Mouse (Mus musculus) frontal cortex, postnatal 36 days (tissue): ENCODE results near the gene Klhl36.

Source experiments
- DNase-seq, 2 experiments: peaks; one replicate each; pipeline ENCODE4 v3.0.0; 2022; ENCODE audit warnings: low spot score in 2 of 2

Gene Klhl36

DNA sequence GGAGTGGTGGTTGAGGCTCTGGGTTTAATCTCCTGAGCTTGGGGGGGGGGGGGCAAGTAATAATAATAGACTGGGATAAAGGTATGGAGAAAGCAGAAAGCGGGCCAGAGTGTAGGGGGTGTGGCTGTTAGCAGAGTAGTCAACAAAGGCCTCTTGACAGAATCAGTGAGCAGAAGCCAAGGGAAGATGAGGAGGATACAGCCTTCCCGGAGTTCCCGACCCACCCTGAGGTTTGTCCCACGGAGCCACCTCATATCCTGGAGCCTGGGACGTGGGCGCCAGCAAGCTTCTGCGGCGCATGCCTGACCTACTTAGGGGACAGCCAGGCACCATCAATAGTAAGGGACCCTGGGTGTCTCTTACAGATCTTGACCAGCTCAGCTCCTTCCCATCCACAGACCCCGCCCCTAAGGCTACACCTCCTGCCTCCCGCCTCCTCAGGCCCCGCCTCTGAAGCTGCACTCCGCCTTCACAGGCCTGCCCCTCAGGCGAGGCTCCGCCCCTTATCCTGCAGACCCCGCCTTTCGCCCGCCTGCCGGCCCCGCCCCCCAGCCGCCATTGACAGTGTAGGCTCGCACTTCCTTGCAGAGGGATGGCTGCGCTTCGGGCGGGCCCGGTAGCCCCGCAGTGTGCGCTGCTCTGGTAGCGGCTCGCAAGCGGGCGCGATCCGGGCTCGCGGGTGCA is at the start of gene Klhl36:
Gene Klhl36 (plus strand): TSS at position 561 of the 684 bp plus-strand sequence.
- peak; percentile 95 to 96 for DNase-seq

DNA sequence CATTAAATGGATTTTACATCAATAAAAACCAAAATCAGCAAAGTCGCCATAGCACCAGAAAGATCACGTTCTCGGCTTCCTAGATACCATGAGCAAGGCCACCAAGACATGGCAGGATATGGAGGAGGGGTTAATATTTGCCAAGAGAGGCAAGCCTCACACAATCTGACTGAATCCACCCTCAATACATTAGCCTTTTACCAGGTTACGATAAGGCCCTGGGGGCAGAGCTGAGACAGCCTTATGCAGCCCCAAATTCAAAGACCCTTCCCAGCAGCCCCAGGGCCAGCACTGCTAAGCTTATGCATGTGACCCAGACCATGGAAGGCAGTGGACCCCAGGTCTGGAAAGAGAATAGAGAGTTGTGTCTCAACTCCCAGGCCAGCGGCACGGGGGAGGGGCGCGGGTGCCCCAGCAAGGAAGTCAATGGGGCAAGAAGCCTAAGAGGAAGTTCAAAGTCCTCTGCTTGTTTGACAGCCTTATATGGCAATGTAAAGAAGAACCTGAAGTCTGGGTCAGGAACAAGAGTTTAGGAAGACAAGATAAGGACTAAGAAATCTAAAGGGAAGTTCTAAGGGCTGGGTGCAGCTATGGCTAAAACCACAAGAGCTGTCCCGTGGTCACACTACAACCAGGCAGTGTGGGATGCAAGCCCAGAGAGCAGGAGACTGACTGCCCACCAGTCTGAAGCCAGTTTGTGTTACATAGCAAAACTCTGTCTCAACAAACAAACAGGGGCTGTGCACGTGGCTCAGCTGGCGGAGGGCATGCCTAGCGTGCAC is 49.2 kb upstream of the Klhl36 start:
- no peak for DNase-seq

DNA sequence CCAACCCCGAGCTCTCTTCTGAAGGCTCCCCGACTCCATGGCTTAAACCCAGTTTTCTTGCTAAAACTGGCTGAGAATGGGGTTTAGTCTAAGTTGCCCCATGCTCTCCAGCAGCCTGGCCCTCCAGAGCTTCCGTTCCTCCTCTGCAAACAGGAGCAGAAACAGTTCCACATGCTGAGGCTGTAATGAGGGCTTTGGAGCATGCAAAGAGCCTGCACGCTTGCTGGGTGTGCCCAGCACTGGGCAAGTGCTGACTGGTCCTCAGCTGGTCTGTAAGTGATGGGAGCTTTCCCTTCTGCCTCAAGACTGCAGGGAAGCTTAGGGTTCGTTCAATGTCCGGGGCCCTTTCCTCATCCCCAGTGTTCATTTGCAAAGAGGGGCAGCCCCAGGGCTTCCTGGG is 45.8 kb upstream of the Klhl36 start:
- no peak for DNase-seq

DNA sequence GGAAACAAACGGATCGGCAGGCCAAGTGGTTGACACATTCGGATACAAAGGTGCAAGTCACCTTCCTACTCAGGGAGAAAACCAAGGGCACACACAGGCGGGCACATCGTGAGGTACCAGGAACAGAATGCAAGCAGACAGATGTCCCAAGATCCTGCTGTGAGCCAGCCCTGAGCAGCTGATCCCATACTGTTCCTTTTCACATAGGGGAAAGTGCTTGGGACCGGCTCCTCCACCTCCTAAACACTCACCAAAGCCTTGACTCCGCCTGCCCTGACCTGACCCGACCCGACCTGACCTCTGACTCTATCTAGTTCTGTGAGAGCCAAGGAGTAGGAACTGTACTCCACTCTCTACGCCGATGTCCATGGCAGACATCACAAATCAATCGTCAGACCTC is 44.6 kb upstream of the Klhl36 start:
- no peak for DNase-seq

DNA sequence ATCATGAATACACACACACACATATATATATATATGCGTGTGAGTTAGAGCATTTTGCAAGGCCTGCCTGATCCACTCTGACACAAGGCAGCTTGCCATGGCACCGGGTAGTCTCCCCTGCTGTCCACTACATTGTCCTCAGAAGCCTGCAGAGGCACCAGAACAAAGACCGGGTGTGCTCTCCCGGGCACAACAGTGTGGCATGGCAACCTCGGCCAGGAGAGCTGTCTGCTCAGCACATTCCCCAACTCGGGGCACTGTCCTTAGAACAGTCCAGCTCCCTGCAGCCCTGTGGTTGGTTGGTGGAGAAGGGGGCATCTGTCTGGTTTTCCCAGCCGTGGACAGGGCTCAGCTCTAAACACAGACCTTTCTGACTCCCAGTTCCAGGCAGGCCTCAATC is 42.8 kb upstream of the Klhl36 start:
- DNase-seq: no peak

DNA sequence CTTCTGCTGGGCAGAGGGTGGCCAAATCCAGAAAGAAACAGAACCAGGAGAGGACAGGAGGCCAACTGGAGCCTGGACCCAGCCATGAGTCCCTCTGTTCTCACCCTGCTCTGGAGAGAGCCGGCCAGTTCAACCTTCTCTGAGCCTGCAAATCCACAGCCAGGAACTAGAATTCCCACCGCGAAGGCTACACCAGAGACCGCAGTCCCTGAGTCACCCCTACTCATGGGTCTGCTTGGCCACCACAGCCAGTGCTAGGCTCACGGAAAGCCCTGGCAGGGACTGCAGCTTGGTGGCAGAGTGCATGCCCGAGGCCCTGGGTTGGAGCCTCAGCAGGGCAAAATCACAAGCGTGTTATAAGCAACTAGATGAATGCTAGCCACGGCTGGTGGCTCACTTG is 42.1 kb upstream of the Klhl36 start:
- DNase-seq: no peak

DNA sequence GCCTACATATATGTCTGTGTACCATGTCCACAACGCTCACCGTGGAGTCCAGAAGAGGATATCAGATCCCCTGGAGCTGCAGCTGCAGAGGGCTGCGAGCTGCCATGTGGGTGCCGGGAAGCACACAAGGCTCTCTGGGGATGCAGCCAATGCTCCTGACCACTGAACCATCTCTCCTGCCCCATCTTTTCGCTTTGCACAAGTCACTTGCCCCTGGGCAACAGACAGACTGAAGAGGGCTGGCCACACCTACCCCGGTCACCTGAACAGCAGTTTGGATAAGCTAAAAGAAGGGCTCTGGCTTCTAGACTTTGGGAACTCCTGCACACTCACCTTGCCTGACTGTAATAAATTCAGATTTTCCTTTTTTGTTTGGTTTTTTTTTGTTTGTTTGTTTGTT is 40.4 kb upstream of the Klhl36 start:
- DNase-seq: no peak

DNA sequence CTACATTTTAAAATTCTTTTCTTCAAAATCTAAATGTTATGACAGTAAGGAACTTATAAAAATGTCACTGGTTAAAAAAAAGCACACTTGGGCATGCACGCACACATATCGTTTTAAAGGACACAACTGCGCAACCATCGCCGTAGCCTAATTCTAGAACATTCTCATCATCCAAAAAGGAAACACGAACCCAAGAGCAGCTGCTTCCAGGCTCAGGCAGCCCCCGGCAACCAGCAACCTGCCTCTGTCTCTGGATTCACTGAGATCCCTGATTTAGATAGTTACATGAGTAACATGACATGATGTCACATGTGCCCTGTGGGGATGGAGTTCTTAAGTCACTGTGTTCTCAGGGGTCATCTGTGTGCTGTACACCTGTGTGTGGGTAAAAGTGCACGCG is 38.8 kb upstream of the Klhl36 start:
- DNase-seq: no peak

DNA sequence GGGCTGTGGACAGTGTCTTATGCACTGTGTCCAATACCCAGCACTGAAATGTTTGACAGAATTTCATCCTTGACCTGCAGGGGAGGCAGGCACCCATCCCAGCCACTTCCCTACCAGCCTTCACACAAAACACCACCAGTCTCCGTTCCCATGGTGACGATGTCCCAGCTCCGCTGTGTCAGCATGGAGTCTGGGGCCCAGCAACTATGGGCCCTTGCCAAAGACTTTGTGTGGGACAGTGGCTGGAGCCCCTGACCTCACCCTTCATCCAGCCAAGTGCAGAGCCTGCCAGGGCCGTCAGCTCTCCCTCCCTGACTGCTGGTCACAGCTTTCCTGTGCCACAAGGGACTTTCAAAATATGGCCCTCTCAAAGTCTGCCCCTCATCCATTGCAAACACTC is 38.0 kb upstream of the Klhl36 start:
- no peak for DNase-seq

DNA sequence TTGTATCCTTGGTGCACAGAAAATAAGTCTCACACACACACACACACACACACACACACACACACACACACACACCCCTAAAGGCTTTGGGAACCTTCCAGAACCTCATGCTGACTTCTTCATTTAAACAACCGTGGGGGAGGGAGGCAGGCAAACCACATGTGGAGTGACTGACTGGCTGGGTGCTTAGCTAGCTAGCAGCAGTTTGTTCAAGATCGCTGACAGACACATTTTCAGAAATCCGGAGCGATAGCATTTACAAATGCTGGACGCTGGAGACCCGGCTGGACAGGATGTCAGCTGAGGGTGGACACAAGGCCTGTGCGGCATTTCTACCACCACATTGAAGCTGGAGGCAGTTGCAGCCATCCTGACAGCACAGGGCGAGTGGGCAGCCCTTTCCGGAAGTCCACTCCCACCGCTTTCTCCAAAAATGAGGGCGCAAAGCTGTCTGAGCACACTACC is 37.2 kb upstream of the Klhl36 start:
- peak in 1 of 2 experiments; percentile 62 for DNase-seq

DNA sequence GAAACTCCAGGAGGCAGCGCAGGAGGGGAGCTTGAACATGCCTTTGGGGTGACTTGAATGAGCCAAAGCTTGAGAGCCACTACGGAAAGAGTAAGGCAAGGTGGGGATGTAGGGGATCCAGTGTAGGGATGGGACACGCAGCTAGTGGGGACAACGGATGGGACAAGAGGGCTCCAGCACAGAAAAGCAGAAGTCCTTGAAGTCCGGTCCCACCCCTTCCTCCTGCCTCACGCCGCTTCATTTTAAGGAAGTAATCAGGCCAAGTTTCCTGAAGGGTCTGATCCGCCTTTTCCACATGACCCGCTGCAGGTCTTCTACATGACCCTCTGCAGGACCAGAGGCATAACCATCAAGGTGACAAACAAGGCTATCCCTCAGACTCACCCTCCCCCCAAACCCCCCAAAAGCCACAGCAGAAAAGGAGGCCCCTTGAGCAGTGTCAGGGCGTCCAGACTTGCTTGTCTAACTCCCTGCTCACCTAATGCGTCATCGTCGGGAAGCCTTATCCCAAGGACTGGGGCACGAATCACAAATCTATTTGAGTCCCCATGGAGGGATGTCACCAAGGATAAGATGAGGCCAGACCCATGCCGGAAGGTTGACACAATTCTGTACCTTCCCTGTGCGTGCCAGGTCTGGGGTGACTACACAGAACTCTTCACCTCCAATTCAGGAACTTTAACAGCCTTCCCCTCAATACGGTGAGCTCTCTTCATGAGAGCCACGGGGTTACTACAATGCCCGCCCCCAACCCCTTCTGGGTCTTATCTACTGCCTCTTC is 35.9 kb upstream of the Klhl36 start:
- DNase-seq: no peak

DNA sequence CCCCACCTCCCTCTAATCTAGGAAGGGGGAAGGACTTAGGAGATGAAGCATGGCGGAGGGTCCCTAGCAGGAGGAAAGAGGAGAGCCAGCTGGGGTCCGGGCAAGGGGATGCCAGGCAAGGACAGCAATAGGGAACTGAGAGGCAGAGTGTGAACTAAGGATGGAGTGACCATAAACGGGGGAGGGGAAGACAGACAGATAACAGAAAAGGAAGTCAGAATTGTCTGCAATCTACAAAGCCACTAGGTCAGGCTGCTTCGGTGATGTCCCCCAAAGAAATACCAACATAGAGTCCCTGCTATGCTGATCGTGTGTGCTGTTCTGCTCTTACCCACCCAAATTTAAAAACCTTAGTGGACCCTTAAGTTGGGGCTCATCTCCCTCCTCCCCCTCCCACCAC is 35.1 kb upstream of the Klhl36 start:
- DNase-seq: no peak

DNA sequence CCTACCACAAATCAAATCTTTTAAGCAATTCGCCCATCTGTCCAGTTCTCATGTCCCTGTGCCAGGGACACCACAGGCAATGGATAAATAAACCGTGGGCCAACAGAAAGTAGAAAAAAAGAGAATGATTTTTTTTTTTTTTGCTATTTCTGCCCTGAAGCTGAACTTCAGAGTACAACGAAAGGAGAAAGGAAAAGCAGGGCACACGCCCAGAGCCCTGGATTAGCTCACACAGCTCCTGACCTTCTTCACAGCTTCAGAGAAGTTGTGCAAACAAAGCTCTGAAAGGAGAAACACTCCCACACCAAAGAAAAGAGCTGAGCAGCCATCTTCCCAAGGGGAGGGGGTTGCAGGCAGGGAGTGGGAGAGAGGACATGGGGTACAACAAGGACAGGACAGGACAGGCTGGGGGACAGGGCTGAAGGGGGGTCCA is 34.3 kb upstream of the Klhl36 start:
- no peak for DNase-seq

DNA sequence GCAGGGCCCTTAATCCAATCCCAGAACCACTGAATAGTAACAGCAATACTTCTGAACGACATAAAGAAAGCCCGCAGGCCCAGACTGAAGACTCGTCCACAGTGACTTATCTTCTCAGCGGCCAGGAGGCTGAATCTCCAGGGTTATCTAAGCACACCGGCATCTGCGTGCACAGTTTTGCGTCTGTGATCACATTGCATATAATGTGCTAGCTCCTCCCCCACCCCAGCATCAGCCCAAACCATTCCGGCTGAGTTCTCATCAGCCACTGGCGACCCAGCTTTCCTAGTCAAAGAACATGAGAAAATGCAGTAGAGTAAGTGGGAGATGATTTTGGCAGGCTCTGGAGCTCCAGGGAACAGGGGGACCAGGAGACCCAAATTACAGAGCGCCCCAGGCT is 33.1 kb upstream of the Klhl36 start:
- DNase-seq: no peak

DNA sequence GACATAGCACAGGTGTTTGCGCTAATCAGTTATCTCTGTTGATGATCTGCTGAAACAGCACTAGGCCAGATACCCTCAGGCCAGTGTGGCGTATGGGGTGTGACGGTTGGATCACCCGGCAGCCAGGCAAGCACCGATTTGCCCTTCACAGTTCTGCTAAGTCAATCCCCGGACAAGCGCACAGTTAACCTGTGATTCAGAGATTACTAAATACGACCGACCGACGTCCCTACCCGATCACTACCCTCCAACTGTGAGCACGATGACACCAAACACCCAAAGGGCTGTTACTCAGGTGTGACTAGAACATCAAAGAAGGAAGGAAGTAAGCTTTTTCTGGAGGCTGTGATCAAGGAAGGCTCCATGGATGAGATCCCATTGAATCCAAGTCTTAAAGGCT is 32.6 kb upstream of the Klhl36 start:
- DNase-seq: no peak

DNA sequence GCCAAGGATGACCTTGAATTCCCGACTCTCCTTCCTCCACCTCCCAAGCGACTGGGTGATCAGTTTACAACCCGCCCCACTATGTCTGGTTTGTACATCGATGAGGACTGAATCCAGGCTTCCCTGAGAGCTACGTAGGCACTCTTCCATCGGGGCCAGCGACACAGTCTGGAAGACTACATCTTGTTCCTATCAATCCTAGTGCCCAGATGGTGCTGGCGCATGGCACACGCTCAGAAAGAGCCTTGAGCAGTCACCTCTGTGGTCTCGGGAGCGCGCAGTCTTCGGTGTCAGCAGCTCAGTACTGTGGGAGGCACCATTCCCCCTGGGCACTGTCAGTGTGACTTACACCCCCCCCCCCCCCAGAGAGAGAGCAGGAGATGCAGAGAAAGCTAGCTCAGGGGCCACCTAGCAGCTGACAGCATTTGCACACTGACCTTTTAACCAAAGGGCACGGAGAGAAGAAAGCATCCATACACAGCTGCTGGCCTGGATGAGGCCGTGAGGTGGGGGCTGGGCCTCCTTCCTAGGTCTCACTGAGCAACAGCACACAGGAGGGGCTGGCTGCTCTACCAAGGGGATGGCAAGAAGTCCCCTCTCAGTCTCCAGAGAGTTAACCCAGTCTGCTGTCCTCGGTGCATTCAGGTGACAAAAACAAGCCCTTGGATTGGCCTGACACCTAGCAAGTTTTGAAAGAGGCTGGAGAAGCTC is 32.0 kb upstream of the Klhl36 start:
- DNase-seq: no peak

DNA sequence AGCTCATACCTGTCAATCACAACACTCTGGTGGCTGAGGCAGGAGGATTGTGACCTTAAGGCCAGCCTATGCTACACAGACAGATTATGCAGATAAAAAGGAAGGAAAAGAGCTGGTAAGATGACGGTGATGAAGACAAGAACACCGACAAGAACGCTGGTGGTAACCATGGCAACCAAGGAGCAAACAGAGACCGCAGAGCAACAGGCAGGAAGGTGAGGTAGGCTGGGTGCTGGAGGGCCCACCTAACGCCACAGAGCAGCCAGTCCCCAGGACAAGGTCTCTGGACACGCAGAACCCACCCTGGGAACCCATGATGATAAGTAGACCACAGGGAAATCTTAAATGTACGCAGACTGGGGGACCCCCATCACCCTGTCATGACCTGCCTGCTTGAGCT is 31.5 kb upstream of the Klhl36 start:
- DNase-seq: no peak

DNA sequence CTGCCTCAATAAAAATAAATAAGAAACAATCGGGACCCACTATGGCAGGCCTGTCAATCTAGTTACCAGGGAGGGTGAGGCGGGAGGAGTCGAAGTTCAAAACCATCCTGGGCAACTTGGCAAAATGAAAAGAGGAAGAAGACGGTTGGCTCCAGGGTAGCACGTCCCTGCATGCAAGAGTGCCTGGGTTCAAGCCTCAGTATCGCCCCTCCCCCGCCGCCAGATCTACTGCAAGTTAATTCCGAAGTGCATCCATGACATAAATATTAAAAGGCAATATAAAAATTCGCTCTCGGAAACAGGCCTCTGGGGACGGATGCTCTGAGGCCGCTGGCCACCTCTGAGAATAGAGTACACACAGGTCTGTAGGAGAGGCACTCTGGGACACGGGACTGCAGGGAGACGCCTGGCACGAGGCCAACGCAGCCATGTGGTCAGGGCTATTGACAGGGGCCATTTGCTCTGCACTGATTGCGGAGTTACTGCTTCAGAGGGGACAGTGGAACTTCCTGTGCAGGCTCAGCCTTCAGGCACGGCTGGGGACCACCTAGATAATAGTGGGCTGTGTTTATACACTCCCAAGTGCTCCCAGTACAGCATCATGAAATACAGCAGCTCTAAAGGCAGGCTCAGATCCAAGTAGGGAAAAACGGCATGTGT is 30.6 kb upstream of the Klhl36 start:
- DNase-seq: no peak

DNA sequence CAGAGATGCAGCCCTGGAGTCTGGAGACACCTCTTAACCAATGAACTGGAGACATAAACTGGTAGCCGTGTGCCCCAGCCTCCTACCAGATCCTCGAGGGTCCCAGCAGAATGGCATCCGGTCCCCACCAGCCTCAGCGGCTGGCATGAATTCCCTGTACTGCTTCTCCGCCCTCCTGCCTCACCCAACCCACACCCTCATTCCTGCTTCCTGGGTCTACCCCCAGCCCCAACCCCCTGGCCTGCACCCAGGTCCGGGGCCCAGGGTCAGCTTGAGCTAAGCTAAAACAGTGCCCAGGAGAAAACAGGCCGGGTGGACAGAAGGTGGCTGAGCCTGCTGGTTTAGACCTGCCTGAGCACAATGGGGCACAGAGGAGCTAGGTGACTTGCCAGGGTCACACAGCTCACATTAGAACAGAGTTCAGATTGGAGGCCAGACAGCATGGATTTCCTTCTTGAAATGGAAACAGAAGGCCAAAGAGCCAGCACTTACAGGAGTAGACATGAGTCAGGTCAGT is 29.9 kb upstream of the Klhl36 start:
- DNase-seq: no peak

DNA sequence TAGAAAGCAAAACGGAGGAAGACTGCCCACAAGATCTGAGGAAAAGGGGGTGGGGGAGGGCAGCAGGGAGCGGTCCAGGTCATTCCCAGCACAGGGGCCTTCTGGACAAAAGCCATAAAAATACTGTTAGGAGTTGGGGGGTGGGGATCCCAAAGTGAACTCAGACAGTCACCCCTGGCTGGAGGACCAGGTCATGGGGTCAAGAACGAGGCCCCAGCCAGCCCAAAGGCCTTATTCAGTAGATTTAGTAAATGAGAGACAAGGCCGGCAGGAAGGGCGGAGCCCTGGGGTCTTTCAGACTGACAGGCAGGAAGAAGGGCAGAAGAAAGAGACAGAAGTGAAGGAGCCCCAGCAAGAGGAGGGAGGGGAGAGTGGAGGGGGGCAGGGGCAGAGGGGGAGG is 29.1 kb upstream of the Klhl36 start:
- no peak for DNase-seq

DNA sequence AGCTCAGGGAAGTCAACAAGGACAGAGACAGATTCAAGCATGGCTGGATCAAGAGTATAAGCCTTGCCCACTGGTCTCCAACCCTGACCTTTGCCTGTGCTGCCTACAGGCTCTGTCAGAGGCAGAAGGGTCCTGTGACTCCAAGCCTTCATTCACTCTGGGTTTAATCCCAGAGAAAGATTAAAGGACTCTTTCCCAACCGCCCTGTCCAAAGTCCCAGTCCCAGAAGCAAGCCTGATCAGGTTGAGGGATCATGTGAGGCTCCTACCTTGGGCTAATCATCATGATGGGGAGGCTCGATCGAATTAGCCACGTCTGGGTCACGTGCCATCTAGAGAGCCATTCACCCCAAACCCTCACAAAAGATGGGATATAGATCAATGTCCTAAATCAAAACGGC is 27.4 kb upstream of the Klhl36 start:
- DNase-seq: no peak
